Mouse (Mus musculus) layer of hippocampus, adult 8-10 months (tissue): ENCODE data around the gene Orm3. TPM values are rescaled to one million over a fixed set of nuclear protein-coding genes. Genes with fewer than 3 reads are reported as not detected.

Experiments used
- DNase-seq, 2 experiments: peaks; one replicate each; pipeline ENCODE4 v3.0.0; 2022; ENCODE audit warnings: low spot score in 2 of 2
- total RNA-seq, 4 experiments: library from RNA; stranded (reverse); gene quantifications; 2 replicates each; pipeline ENCODE4 v1.2.4; 2022

Orm3 gene
- total RNA-seq, 4 experiments from 2014 or later = not detected

- DNase-seq = peak; percentile 74 to 92
Observed at GRCm38 (mm10) chr4:63368577-63368976, 12.6 kb downstream of the Orm3 start.

GRCm38 (mm10) chr4:63370897-63371296 lies 14.9 kb downstream of the Orm3 start:
- DNase-seq = no peak

- no peak for DNase-seq
Observed at GRCm38 (mm10) chr4:63371890-63372289, 15.9 kb downstream of the Orm3 start.

- no peak for DNase-seq
Observed at GRCm38 (mm10) chr4:63373404-63373803, 17.4 kb downstream of the Orm3 start.

- DNase-seq = no peak
Observed at GRCm38 (mm10) chr4:63374331-63374730, 18.4 kb downstream of the Orm3 start.

- no peak for DNase-seq
Observed at GRCm38 (mm10) chr4:63375367-63375766, 19.4 kb downstream of the Orm3 start.

GRCm38 (mm10) chr4:63377483-63377882 lies 21.5 kb downstream of the Orm3 start:
- no peak for DNase-seq

GRCm38 (mm10) chr4:63382676-63383369 lies 26.9 kb downstream of the Orm3 start:
- DNase-seq = no peak

GRCm38 (mm10) chr4:63383474-63383873 lies 27.5 kb downstream of the Orm3 start:
- DNase-seq = no peak

GRCm38 (mm10) chr4:63384262-63384661 lies 28.3 kb downstream of the Orm3 start:
- DNase-seq = no peak

GRCm38 (mm10) chr4:63385253-63385652 lies 29.3 kb downstream of the Orm3 start:
- no peak for DNase-seq

GRCm38 (mm10) chr4:63385784-63386183 lies 29.8 kb downstream of the Orm3 start:
- DNase-seq = no peak

GRCm38 (mm10) chr4:63388029-63388428 lies 32.1 kb downstream of the Orm3 start:
- DNase-seq = no peak

GRCm38 (mm10) chr4:63389121-63389886 lies 33.3 kb downstream of the Orm3 start:
- DNase-seq = no peak

GRCm38 (mm10) chr4:63389887-63390528 lies 34.0 kb downstream of the Orm3 start:
- DNase-seq = no peak

- no peak for DNase-seq
Observed at GRCm38 (mm10) chr4:63391322-63391721, 35.4 kb downstream of the Orm3 start.

GRCm38 (mm10) chr4:63397981-63398537 lies 42.1 kb downstream of the Orm3 start:
- DNase-seq = no peak

- DNase-seq = no peak
Observed at GRCm38 (mm10) chr4:63398854-63399609, 43.1 kb downstream of the Orm3 start.

GRCm38 (mm10) chr4:63399691-63400270 lies 43.8 kb downstream of the Orm3 start:
- no peak for DNase-seq

GRCm38 (mm10) chr4:63400541-63401306 lies 44.8 kb downstream of the Orm3 start:
- no peak for DNase-seq
